Mouse (Mus musculus) MEL (cell line): ENCODE measurements at regions not wholly inside any gene's neighbourhood (a gene's known extent, or its start where the extent isn't known, plus 50 kb on each side); places are given as distances from the start of the nearest gene placed in this dataset.

ENCODE experiments used
- CTCF ChIP-seq, 3 experiments: IDR thresholded peaks in 2 of 3; conservative IDR thresholded peaks in 1 of 3; 2 replicates each; pipeline ENCODE4 v1.5.1; 2011 to 2012; ENCODE audit warnings: low read length in 3 of 3, low read depth in 2 of 3, mild to moderate bottlenecking in 2 of 3, improper control_type of control experiment in 1 of 3, inconsistent platforms in 1 of 3, mixed read lengths in 1 of 3, moderate library complexity in 1 of 3; ENCODE audit not compliant: control insufficient read depth in 1 of 3, insufficient read depth in 1 of 3, poor library complexity in 1 of 3, severe bottlenecking in 1 of 3
- GABPA ChIP-seq: IDR thresholded peaks from 2 replicates; pipeline ENCODE4 v1.6.1; 2012; ENCODE audit warnings: low read depth, mild to moderate bottlenecking, inconsistent platforms, low read length, improper control_type of control experiment, moderate library complexity
- POLR2A ChIP-seq, 2 experiments: IDR thresholded peaks; 2 replicates each; pipeline ENCODE4 v1.6.1; 2011 to 2012; ENCODE audit warnings: low read length in 2 of 2, mild to moderate bottlenecking in 2 of 2, control low read depth in 1 of 2, improper control_type of control experiment in 1 of 2, low read depth in 1 of 2, moderate library complexity in 1 of 2; ENCODE audit not compliant: control insufficient read depth in 1 of 2, insufficient read depth in 1 of 2, poor library complexity in 1 of 2

GRCm38 (mm10) chr10:15832338-15832737 lies 1114.3 kb upstream of the Gje1 start:
- TF ChIP-seq POLR2A (IDR thresholded peaks at IDR 0.05; ENCODE audit: control insufficient read depth in 1 of 2, insufficient read depth in 1 of 2, low read depth in 1 of 2, low read length in 2 of 2, poor library complexity in 1 of 2) (no peak), GABPA (no peak), CTCF (IDR thresholded peaks at IDR 0.05 in 2 of 3, conservative IDR thresholded peaks at IDR 0.05 in 1 of 3; ENCODE audit: control insufficient read depth in 1 of 3, insufficient read depth in 1 of 3, low read depth in 2 of 3, low read length in 3 of 3, poor library complexity in 1 of 3, severe bottlenecking in 1 of 3) (no peak)
